Mouse (Mus musculus): ENCODE data around the gene Rabepk.
A peak's percentile ranks its signal among the peaks of the same experiment; 100 is the strongest.
"Not testable (repeated sequence)": the region's sequence is repeated elsewhere in the genome, so short reads cannot be mapped to it uniquely, and the experiment has no call there.

Gene Rabepk

GRCm38 (mm10) chr2:34804172-34804571 lies 4.5 kb upstream of the Rabepk start:
- DNase-seq (ENCODE audit: low read depth, low spot score): no peak

GRCm38 (mm10) chr2:34803746-34804145 lies 4.0 kb upstream of the Rabepk start:
- DNase-seq (ENCODE audit: low read depth, low spot score): no peak

GRCm38 (mm10) chr2:34802565-34803245 lies 3.0 kb upstream of the Rabepk start:
- not testable (repeated sequence) for DNase-seq (ENCODE audit: low read depth, low spot score)

GRCm38 (mm10) chr2:34801516-34802482 lies 2.1 kb upstream of the Rabepk start:
- DNase-seq (ENCODE audit: low read depth, low spot score): peak; percentile 98

- no peak for DNase-seq (ENCODE audit: low read depth, low spot score)
These were observed 659 bp upstream of the Rabepk start for GRCm38 (mm10) chr2:34800371-34800770.

- no peak for DNase-seq (ENCODE audit: low read depth, low spot score)
These were observed 4.3 kb downstream of the Rabepk start for GRCm38 (mm10) chr2:34795426-34795825.

GRCm38 (mm10) chr2:34794511-34794910 lies 5.2 kb downstream of the Rabepk start:
- DNase-seq (ENCODE audit: low read depth, low spot score): no peak

- not testable (repeated sequence) for DNase-seq (ENCODE audit: low read depth, low spot score)
These were observed 7.2 kb downstream of the Rabepk start for GRCm38 (mm10) chr2:34792543-34792942.

- no peak for DNase-seq (ENCODE audit: low read depth, low spot score)
These were observed 9.4 kb downstream of the Rabepk start for GRCm38 (mm10) chr2:34790282-34790681.

- peak; percentile 77 for DNase-seq (ENCODE audit: low read depth, low spot score)
These were observed 15.6 kb downstream of the Rabepk start for GRCm38 (mm10) chr2:34784085-34784484.

GRCm38 (mm10) chr2:34783064-34784020 lies 16.4 kb downstream of the Rabepk start:
- peak; percentile 91 for DNase-seq (ENCODE audit: low read depth, low spot score)

- DNase-seq (ENCODE audit: low read depth, low spot score): no peak
These were observed 22.4 kb downstream of the Rabepk start for GRCm38 (mm10) chr2:34777237-34777868.

- DNase-seq (ENCODE audit: low read depth, low spot score): no peak
These were observed 25.2 kb downstream of the Rabepk start for GRCm38 (mm10) chr2:34774493-34774892.

- DNase-seq (ENCODE audit: low read depth, low spot score): no peak
These were observed 26.0 kb downstream of the Rabepk start for GRCm38 (mm10) chr2:34773673-34774072.

GRCm38 (mm10) chr2:34772252-34773235 lies 27.2 kb downstream of the Rabepk start:
- no peak for DNase-seq (ENCODE audit: low read depth, low spot score)

- DNase-seq (ENCODE audit: low read depth, low spot score): peak; percentile 98
These were observed 28.1 kb downstream of the Rabepk start, which contains the start of gene Hspa5 for GRCm38 (mm10) chr2:34771368-34772226. Gene Hspa5 (plus strand): TSS chr2:34771970.

GRCm38 (mm10) chr2:34770951-34771350 lies 28.8 kb downstream of the Rabepk start:
- DNase-seq (ENCODE audit: low read depth, low spot score): no peak

GRCm38 (mm10) chr2:34770049-34770448 lies 29.7 kb downstream of the Rabepk start:
- DNase-seq (ENCODE audit: low read depth, low spot score): no peak

- no peak for DNase-seq (ENCODE audit: low read depth, low spot score)
These were observed 34.9 kb downstream of the Rabepk start for GRCm38 (mm10) chr2:34764801-34765200.
